In genomic region chr1:73251911-73252356, GRCm38 (mm10) we compare ENCODE assay signal across 12 mouse cellular contexts.
DNase-seq lines count a peak whose midpoint lies in the region; ATAC-seq and TF ChIP-seq lines count a peak whose summit lies in the region.
"Had no signal": no experiment of that assay in that cellular context is flagged by ENCODE, and none has a peak within 500 bp of the region (broad histone marks: within the 10 kb centered on the region; RNA-seq: fewer than 3 reads in every experiment).

No protein-coding gene starts in this region.

- H3K36me3 ChIP-seq in hindbrain, embryonic 10.5 days, result no peaks in the 10 kb centered on the region
- H3K36me3 ChIP-seq in hindbrain, embryonic 16.5 days (ENCODE audit: control insufficient read depth, insufficient read depth, low read length), result no peaks in the 10 kb centered on the region
- no peaks in the 10 kb centered on the region for H3K36me3 ChIP-seq in stomach, embryonic 15.5 days
- no peaks in the 10 kb centered on the region for H3K36me3 ChIP-seq in stomach, postnatal 0 days (ENCODE audit: control insufficient read depth, insufficient read depth, low read length)
- no peaks in the 10 kb centered on the region for H3K36me3 ChIP-seq in stomach, embryonic 16.5 days (ENCODE audit: control insufficient read depth, insufficient read depth, low read length)
- H3K36me3 ChIP-seq: midbrain, embryonic 15.5 days had no signal

- H3K27me3 ChIP-seq in hindbrain, embryonic 10.5 days (ENCODE audit: insufficient read depth, poor library complexity, severe bottlenecking), result no peaks in the 10 kb centered on the region
- no peaks in the 10 kb centered on the region for H3K27me3 ChIP-seq in hindbrain, embryonic 16.5 days (replicated peaks; ENCODE audit: control insufficient read depth, insufficient read depth, low read length)
- H3K27me3 ChIP-seq in stomach, embryonic 15.5 days (replicated peaks), result no peaks in the 10 kb centered on the region
- H3K27me3 ChIP-seq in stomach, postnatal 0 days (ENCODE audit: control insufficient read depth, insufficient read depth, low read length), result no peaks in the 10 kb centered on the region
- H3K27me3 ChIP-seq in stomach, embryonic 16.5 days (ENCODE audit: control insufficient read depth, insufficient read depth, low read length), result no peaks in the 10 kb centered on the region
- H3K27me3 ChIP-seq: midbrain, embryonic 15.5 days had no signal

- ATAC-seq in hindbrain, embryonic 16.5 days, result no peak
- ATAC-seq in stomach, embryonic 15.5 days (ENCODE audit: insufficient read depth, low FRiP score, low read depth), result no peak
- no peak for ATAC-seq in stomach, postnatal 0 days (ENCODE audit: low FRiP score, low TSS enrichment)
- ATAC-seq in stomach, embryonic 16.5 days (ENCODE audit: insufficient read depth, low FRiP score), result no peak
- no peak for ATAC-seq in inflammation-experienced regulatory T-cells, adult 6 months
- ATAC-seq: midbrain, embryonic 15.5 days had no signal

- no peak overlapping the region for H3K27ac ChIP-seq in hindbrain, embryonic 10.5 days
- H3K27ac ChIP-seq in hindbrain, embryonic 16.5 days (ENCODE audit: low read depth, low read length), result no peak overlapping the region
- H3K27ac ChIP-seq in stomach, embryonic 15.5 days, result no peak overlapping the region
- H3K27ac ChIP-seq in stomach, postnatal 0 days (replicated peaks), result no peak overlapping the region
- H3K27ac ChIP-seq in stomach, embryonic 16.5 days (ENCODE audit: low read length), result no peak overlapping the region
- H3K27ac ChIP-seq: kidney, postnatal 0 days; midbrain, embryonic 15.5 days had no signal

- H3K4me1 ChIP-seq in hindbrain, embryonic 10.5 days (replicated peaks), result peaks cover 6% of the 10 kb centered on the region; the same call in 1 of the 2 replicates
- H3K4me1 ChIP-seq in hindbrain, embryonic 16.5 days (ENCODE audit: control insufficient read depth, insufficient read depth, low read depth, low read length), result no peaks in the 10 kb centered on the region
- H3K4me1 ChIP-seq in stomach, embryonic 15.5 days, result no peaks in the 10 kb centered on the region
- no peaks in the 10 kb centered on the region for H3K4me1 ChIP-seq in stomach, postnatal 0 days (replicated peaks; ENCODE audit: control insufficient read depth, insufficient read depth)
- H3K4me1 ChIP-seq in stomach, embryonic 16.5 days (ENCODE audit: control insufficient read depth, insufficient read depth, low read length), result peaks cover 3% of the 10 kb centered on the region; the same call in 1 of the 2 replicates
- H3K4me1 ChIP-seq: midbrain, embryonic 15.5 days had no signal

- no peak overlapping the region for H3K4me2 ChIP-seq in hindbrain, embryonic 16.5 days (ENCODE audit: low read length)
- H3K4me2 ChIP-seq in stomach, embryonic 15.5 days, result 0 out of 2 replicates have a peak overlapping the region, but pooled peaks have one; percentile 13
- H3K4me2 ChIP-seq in stomach, postnatal 0 days (replicated peaks; ENCODE audit: low read depth), result no peak overlapping the region
- peak overlapping the region; percentile 26; the same call in 1 of the 2 replicates for H3K4me2 ChIP-seq in stomach, embryonic 16.5 days (ENCODE audit: low read depth, low read length)
- H3K4me2 ChIP-seq: midbrain, embryonic 15.5 days had no signal

- TF ChIP-seq CTCF in stomach, postnatal 0 days (IDR thresholded peaks at IDR 0.05; ENCODE audit: low read depth), result no peak

- H3K9me3 ChIP-seq in hindbrain, embryonic 10.5 days, result no peaks in the 10 kb centered on the region
- no peaks in the 10 kb centered on the region for H3K9me3 ChIP-seq in hindbrain, embryonic 16.5 days (ENCODE audit: control insufficient read depth, low read length)
- no peaks in the 10 kb centered on the region for H3K9me3 ChIP-seq in stomach, embryonic 15.5 days
- no peaks in the 10 kb centered on the region for H3K9me3 ChIP-seq in stomach, postnatal 0 days (ENCODE audit: control insufficient read depth, low read length)
- H3K9me3 ChIP-seq in stomach, embryonic 16.5 days (replicated peaks; ENCODE audit: control insufficient read depth, low read length), result no peaks in the 10 kb centered on the region
- H3K9me3 ChIP-seq: midbrain, embryonic 15.5 days had no signal

- WGBS in hindbrain, embryonic 10.5 days, result 57% methylated on average over 12 of the region's 12 CpGs
- 58% methylated on average over 12 of the region's 12 CpGs for WGBS in hindbrain, embryonic 16.5 days
- 46% methylated on average over 12 of the region's 12 CpGs for WGBS in stomach, embryonic 15.5 days
- WGBS in stomach, postnatal 0 days, result 39% methylated on average over 12 of the region's 12 CpGs
- WGBS in stomach, embryonic 16.5 days, result 40% methylated on average over 12 of the region's 12 CpGs

- no peak for TF ChIP-seq EP300 in stomach, postnatal 0 days (optimal IDR thresholded peaks at IDR 0.05)

- no peak overlapping the region for H3K4me3 ChIP-seq in hindbrain, embryonic 10.5 days
- no peak overlapping the region for H3K4me3 ChIP-seq in hindbrain, embryonic 16.5 days (ENCODE audit: low read length)
- no peak overlapping the region for H3K4me3 ChIP-seq in stomach, embryonic 15.5 days (replicated peaks)
- H3K4me3 ChIP-seq in stomach, postnatal 0 days (ENCODE audit: low read depth, low read length), result no peak overlapping the region
- no peak overlapping the region for H3K4me3 ChIP-seq in stomach, embryonic 16.5 days (replicated peaks; ENCODE audit: low read length)
- H3K4me3 ChIP-seq: midbrain, embryonic 15.5 days had no signal

- H3K9ac ChIP-seq in hindbrain, embryonic 16.5 days (ENCODE audit: low read depth, low read length), result no peak overlapping the region
- H3K9ac ChIP-seq in stomach, embryonic 15.5 days, result no peak overlapping the region
- H3K9ac ChIP-seq in stomach, postnatal 0 days (ENCODE audit: low read length), result no peak overlapping the region
- 0 out of 2 replicates have a peak overlapping the region, but pooled peaks have one; percentile 31 for H3K9ac ChIP-seq in stomach, embryonic 16.5 days (ENCODE audit: low read length)
- H3K9ac ChIP-seq: midbrain, embryonic 15.5 days had no signal

- DNase-seq in hindbrain, embryonic 10.5 days (ENCODE audit: low spot score), result peak; percentile 30
- no peak for DNase-seq in stomach, postnatal 0 days (ENCODE audit: low spot score)
- DNase-seq in hindlimb bud, embryonic 11.5 days (ENCODE audit: extremely low spot score, low read depth, low spot score), result peak; percentile 30
- no peak for DNase-seq in gastrocnemius, adult 8-10 months (ENCODE audit: low spot score in 2 of 2)
- DNase-seq: adrenal gland, adult 8-10 months; cerebellum, adult 2 months had no signal

Comparison
In these comparisons a context has a peak if more than half of its experiments do, and no peak if none do; other contexts are left out.
1. H3K4me2 ChIP-seq: peak in stomach, embryonic 15.5 days (single experiment) and stomach, embryonic 16.5 days (single experiment); none in hindbrain, embryonic 16.5 days (single experiment) and stomach, postnatal 0 days (single experiment).
2. DNase-seq: peak in hindbrain, embryonic 10.5 days (single experiment) and hindlimb bud, embryonic 11.5 days (single experiment); none in stomach, postnatal 0 days (single experiment) and gastrocnemius, adult 8-10 months (0 of 2).